Mouse (Mus musculus) erythroblast, embryonic 14.5 days (primary cell): Measurements from ENCODE around the gene Dnah5. TPM values are rescaled to one million over a fixed set of nuclear protein-coding genes. Genes with fewer than 3 reads are reported as not detected.
"Not testable (repeated sequence)": the region's sequence is repeated elsewhere in the genome, so short reads cannot be mapped to it uniquely, and the experiment has no call there.

Experiments
- H3K27me3 ChIP-seq: 2 replicates; pipeline ENCODE4 v1.6.1; 2012; ENCODE audit warnings: inconsistent platforms; ENCODE audit not compliant: control insufficient read depth
- H3K36me3 ChIP-seq: 2 replicates; pipeline ENCODE4 v1.6.1; 2012; ENCODE audit warnings: mild to moderate bottlenecking, inconsistent platforms; ENCODE audit not compliant: control insufficient read depth
- H3K4me1 ChIP-seq: 2 replicates; pipeline ENCODE4 v1.6.1; 2012; ENCODE audit warnings: inconsistent platforms; ENCODE audit not compliant: control insufficient read depth
- H3K4me3 ChIP-seq: replicated peaks from 2 replicates; pipeline ENCODE3; 2012; ENCODE audit warnings: moderate library complexity, mild to moderate bottlenecking, inconsistent platforms
- H3K9me3 ChIP-seq: 2 replicates; pipeline ENCODE4 v1.6.1; 2012; ENCODE audit warnings: low read length, inconsistent platforms, mixed read lengths; ENCODE audit not compliant: control insufficient read depth
- GATA1 ChIP-seq: IDR thresholded peaks from 2 replicates; pipeline ENCODE4 v1.6.1; 2012; ENCODE audit warnings: low read length, inconsistent platforms, mixed read lengths
- TAL1 ChIP-seq: IDR thresholded peaks from 3 replicates; pipeline ENCODE4 v1.6.1; 2012; ENCODE audit warnings: low read length, inconsistent platforms, mixed read lengths
- polyA plus RNA-seq: library from polyadenylated mRNA; stranded (reverse); fragments of >175 nt; gene quantifications from 2 replicates; pipeline ENCODE4 v1.2.3, GENCODE M21; 2012

The Dnah5 gene
- polyA plus RNA-seq, 1 experiment: not detected

DNA sequence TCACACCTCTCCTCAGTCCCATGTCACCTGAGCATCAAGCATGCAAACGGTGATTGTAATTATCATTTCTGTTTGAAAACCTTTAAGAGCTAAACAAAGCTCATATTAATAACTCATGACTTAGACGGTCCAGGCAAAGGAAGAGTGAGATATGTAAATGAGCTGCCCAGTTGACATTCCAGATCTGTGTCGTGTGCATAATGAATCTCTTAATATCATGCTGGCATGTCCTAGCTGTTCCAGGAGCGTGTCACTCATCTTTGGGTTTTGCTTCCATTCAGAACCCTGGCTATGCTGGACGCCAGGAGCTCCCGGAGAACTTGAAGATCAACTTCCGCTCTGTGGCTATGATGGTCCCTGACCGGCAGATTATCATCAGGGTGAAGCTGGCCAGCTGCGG, 123.9 kb downstream of the Dnah5 start:
- Histone ChIP-seq H3K4me1 (no peaks in the 10 kb centered on the region), H3K36me3 (no peaks in the 10 kb centered on the region), H3K9me3 (no peaks in the 10 kb centered on the region), H3K4me3 (no peak overlapping the region), H3K27me3 (no peaks in the 10 kb centered on the region)
- no peak for TF ChIP-seq TAL1
- no peak for TF ChIP-seq GATA1

DNA sequence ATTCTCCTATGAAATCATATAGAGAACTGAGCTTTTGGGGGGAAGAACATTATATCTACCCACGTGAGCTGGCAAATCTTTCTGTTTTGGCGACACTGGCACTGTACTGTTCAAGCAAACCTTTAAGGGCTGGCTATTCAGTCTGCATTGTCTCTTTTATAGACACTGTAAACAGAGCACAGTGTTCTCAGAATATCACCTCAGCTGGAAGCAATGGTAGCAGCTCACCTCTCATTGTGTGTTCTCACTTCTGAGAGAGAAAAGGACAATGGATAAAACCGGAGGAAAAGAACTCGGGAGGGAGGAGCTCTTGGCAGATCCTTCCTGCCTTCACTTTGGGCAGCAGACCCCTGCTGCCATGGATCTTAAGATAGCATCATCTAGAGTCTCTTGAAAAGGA, 137.6 kb downstream of the Dnah5 start:
- Histone ChIP-seq H3K36me3 (no peaks in the 10 kb centered on the region), H3K9me3 (no peaks in the 10 kb centered on the region), H3K4me1 (no peaks in the 10 kb centered on the region), H3K4me3 (no peak overlapping the region), H3K27me3 (no peaks in the 10 kb centered on the region)
- no peak for TF ChIP-seq TAL1
- TF ChIP-seq GATA1: no peak

DNA sequence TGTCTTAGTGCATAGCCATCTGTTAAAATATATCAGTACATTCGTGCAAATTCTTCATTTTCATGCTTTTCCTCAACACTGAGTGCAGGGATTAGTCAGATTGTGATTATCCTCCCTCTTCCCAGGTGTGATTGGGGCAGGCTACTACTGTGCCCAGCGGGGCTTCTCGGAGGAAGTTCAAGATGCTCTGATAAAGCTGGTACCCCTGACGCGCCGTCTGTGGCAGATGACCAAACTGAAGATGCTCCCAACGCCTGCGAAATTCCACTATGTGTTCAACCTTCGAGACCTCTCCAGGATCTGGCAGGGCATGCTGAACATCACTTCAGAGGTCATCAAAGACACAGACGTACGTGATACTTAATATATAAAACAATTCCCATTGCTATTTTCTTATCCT, 164.0 kb downstream of the Dnah5 start:
- TF ChIP-seq TAL1 (no peak), GATA1 (no peak)
- H3K27me3 ChIP-seq: no peaks in the 10 kb centered on the region
- H3K9me3 ChIP-seq: peaks cover 4% of the 10 kb centered on the region; the same call in 1 of the 2 replicates
- no peaks in the 10 kb centered on the region for H3K36me3 ChIP-seq
- no peaks in the 10 kb centered on the region for H3K4me1 ChIP-seq
- H3K4me3 ChIP-seq: no peak overlapping the region

DNA sequence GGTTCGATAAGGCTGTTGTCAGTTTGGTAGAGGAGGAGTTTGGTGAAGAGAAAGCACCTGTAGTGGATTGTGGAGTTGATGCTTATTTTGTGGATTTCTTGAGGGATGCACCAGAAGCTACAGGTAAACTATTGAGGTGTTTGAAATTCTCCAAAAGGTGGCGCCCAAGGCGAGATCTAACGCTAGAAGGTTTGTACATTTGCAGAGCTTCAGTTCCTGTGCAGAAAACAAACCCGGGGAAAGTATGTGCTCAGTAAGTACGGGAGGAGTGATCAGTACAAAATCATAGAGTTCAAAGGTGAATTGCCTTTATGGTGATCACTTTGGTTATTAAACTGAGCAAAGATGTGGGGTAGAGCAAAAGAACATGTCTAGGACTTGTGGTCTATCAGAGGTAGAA, 166.9 kb downstream of the Dnah5 start:
- TF ChIP-seq GATA1: no peak
- no peak for TF ChIP-seq TAL1
- no peaks in the 10 kb centered on the region for H3K4me1 ChIP-seq
- H3K36me3 ChIP-seq: no peaks in the 10 kb centered on the region
- peaks cover 4% of the 10 kb centered on the region; the same call in 1 of the 2 replicates for H3K9me3 ChIP-seq
- no peak overlapping the region for H3K4me3 ChIP-seq
- no peaks in the 10 kb centered on the region for H3K27me3 ChIP-seq

DNA sequence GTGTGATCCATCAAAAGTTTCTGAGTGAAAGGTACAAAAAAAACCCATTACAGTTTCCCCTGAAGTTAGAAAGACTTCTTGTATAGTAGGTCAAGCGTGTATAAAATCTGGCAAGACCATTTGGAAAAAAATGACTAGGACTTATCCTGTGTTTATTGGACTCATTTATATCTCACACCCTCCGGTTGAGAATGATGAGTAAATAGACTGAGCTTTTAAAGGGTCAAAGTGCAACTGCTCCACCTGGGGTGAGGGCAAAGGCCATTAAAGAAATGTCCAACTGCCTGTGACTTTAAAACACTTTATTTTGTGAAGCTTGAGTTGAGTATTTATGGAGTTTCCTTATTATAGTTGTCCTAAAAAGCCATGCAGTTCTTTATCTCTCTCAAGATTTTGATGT, 168.0 kb downstream of the Dnah5 start:
- Histone ChIP-seq H3K27me3 (no peaks in the 10 kb centered on the region), H3K36me3 (no peaks in the 10 kb centered on the region), H3K4me3 (no peak overlapping the region), H3K9me3 (peaks cover 2% of the 10 kb centered on the region; the same call in 1 of the 2 replicates), H3K4me1 (no peaks in the 10 kb centered on the region)
- no peak for TF ChIP-seq GATA1
- TF ChIP-seq TAL1: no peak

DNA sequence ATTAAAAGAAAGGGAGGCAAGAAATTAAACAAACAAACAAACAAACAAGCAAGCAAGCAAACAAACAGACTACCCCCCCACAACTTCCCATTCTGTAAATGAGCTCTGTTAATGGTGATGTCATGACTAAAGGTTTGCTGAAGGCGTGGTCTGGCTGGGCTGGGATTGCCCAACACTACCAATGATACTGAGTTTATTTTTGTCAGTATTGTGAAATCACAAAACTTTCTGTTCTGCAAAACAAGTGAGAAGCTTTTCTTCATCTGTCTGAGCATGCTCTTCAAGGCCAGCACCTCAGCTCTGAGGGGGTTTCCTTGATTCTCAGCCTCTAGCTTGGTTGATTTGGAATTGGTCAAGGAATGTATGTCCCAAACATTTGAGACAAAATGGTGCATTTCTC, 170.8 kb downstream of the Dnah5 start:
- H3K36me3 ChIP-seq: no peaks in the 10 kb centered on the region
- no peak overlapping the region for H3K4me3 ChIP-seq
- no peaks in the 10 kb centered on the region for H3K27me3 ChIP-seq
- H3K4me1 ChIP-seq: no peaks in the 10 kb centered on the region
- TF ChIP-seq GATA1: no peak
- TF ChIP-seq TAL1: no peak
- H3K9me3 ChIP-seq: peaks cover 2% of the 10 kb centered on the region; the same call in 1 of the 2 replicates

DNA sequence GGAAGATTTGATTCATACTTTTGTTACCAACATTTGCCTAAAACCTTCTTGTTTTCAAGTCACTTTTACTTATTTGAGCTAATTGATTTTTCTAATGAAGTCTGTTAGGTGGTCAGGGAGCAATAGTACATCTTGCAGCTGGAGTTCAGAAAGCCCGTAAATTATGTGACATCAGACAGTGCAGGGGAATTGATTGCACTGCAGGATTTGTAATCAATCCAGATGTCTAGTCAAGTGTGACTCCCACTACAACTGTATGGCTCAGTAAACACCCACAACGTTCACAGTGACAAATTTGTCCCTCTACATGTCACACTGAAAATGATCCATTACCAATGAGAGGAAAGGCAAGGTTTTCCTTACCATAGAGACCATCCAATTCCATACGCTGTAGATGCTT, 177.4 kb downstream of the Dnah5 start:
- H3K36me3 ChIP-seq: no peaks in the 10 kb centered on the region
- TF ChIP-seq TAL1 (no peak), GATA1 (no peak)

DNA sequence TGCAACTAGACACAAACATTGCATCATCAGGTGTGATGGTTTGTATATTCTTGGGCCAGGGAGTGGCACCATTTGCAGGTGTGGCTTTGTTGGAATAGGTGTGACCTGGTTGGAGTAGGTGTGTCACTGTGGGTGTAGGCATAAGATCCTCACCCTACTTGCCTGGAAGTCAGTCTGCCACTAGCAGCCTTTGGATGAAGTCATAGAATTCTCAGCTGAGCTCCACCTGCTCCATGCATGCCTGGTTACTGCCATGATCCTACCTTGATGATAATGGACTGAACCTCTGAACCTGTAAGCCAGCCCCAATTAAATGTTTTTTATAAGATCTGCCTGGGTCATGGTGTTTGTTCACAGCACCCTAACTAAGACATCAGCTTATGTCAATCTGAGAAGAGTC, 190.2 kb downstream of the Dnah5 start:
- H3K4me3 ChIP-seq, H3K36me3 ChIP-seq, H3K4me1 ChIP-seq, H3K9me3 ChIP-seq, H3K27me3 ChIP-seq: not testable (repeated sequence)

More for the DNA sequence above, 177.4 kb downstream of the Dnah5 start:
- Histone ChIP-seq H3K27me3 (no peaks in the 10 kb centered on the region), H3K4me1 (no peaks in the 10 kb centered on the region), H3K4me3 (no peak overlapping the region), H3K9me3 (no peaks in the 10 kb centered on the region)

DNA sequence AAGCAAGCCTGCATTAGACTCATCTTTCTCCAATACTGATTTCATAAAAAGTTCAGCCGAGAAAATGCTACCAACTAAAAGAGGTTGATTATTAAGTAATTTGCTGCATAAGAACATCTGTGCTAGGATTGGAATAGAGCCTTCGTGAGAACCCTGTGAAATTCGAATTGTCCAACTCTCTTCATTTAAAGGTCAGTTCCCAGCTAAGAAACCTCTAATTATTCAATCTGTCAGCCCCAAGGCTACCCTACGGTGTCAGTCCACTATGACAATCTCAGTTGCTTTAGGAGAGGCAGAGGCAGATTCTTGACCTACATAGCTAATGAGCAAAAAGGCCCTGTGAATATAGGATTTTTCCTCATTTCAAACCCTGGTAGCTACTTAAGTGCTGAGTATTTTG, 191.9 kb downstream of the Dnah5 start:
- no peak overlapping the region for H3K4me3 ChIP-seq
- H3K36me3 ChIP-seq: no peaks in the 10 kb centered on the region
- H3K27me3 ChIP-seq: no peaks in the 10 kb centered on the region
- H3K4me1 ChIP-seq: no peaks in the 10 kb centered on the region
- TF ChIP-seq TAL1 (no peak), GATA1 (no peak)
- no peaks in the 10 kb centered on the region; the same call in 1 of the 2 replicates for H3K9me3 ChIP-seq

DNA sequence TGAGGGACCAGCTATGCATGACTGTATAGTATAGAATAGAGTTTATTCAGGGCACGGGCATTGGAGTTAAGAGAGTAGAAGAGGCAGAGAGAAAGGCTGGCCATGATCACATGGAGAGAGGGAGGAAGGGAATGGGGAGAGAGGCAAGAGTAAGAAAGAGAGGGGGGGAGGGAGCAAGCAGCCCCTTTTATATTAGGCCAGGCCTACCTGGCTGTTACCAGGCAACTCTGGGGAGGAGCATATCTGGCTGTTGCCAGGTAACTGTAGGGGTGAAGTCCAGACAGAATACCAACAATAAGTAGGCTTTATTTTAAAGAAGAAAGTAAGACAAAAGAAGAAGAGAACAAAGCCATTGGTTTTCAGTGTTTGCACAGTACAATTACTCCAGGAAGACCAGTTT, 194.9 kb downstream of the Dnah5 start:
- Histone ChIP-seq H3K9me3 (no peaks in the 10 kb centered on the region; the same call in 1 of the 2 replicates), H3K36me3 (no peaks in the 10 kb centered on the region), H3K4me1 (no peaks in the 10 kb centered on the region), H3K27me3 (no peaks in the 10 kb centered on the region), H3K4me3 (no peak overlapping the region)
- TF ChIP-seq GATA1 (no peak), TAL1 (no peak)
